Mouse (Mus musculus) limb, embryonic 12.5 days (tissue): Measurements from ENCODE around the gene Spdye4c. TPM values are rescaled to one million over a fixed set of nuclear protein-coding genes. Genes with fewer than 3 reads are reported as not detected.
A peak's percentile ranks its signal among the peaks of the same experiment; 100 is the strongest.

Experiments used
- ATAC-seq: fragments of 200-750 bp; cut with Nextera tagmentation; 2 replicates; pipeline ENCODE4 v1.8.0; 2017; ENCODE audit warnings: low read depth, moderate TSS enrichment; ENCODE audit not compliant: insufficient number of reproducible peaks, insufficient read depth, low FRiP score, low TSS enrichment
- H3K27ac ChIP-seq: fragments of 300-500 bp; sonication (generic); 2 replicates; pipeline ENCODE4 v1.5.1; 2016; ENCODE audit warnings: mild to moderate bottlenecking, moderate library complexity
- H3K27me3 ChIP-seq: fragments of 300-500 bp; sonication (generic); 2 replicates; pipeline ENCODE4 v1.6.1; 2016; ENCODE audit warnings: mild to moderate bottlenecking, moderate library complexity
- H3K36me3 ChIP-seq: fragments of 300-500 bp; sonication (generic); 2 replicates; pipeline ENCODE4 v1.6.1; 2016; ENCODE audit warnings: mild to moderate bottlenecking, moderate library complexity
- H3K4me1 ChIP-seq: fragments of 300-500 bp; sonication (generic); replicated peaks from 2 replicates; pipeline ENCODE4 v1.6.1; 2016
- H3K4me2 ChIP-seq: fragments of 300-500 bp; sonication (generic); 2 replicates; pipeline ENCODE4 v1.6.1; 2016; ENCODE audit warnings: mild to moderate bottlenecking, moderate library complexity
- H3K4me3 ChIP-seq: fragments of 300-500 bp; sonication (generic); replicated peaks from 2 replicates; pipeline ENCODE4 v1.5.1; 2016; ENCODE audit warnings: mild to moderate bottlenecking
- H3K9ac ChIP-seq: fragments of 300-500 bp; sonication (generic); replicated peaks from 2 replicates; pipeline ENCODE4 v1.6.1; 2016; ENCODE audit warnings: mild to moderate bottlenecking, moderate library complexity
- H3K9me3 ChIP-seq: fragments of 300-500 bp; sonication (generic); 2 replicates; pipeline ENCODE4 v1.6.1; 2016; ENCODE audit warnings: mild to moderate bottlenecking, moderate library complexity
- WGBS: fragments of 180-500 bp; shearing (Covaris S2); methylation state at CpG from one replicate; pipeline ENCODE4 v1.1.7; 2016; 5-methylcytosine and 5-hydroxymethylcytosine counted together
- polyA plus RNA-seq: library from polyadenylated mRNA; unstranded; fragments of >200 nt; fragmentation: Nextera tagmentation; extraction: Ambion mirVana; gene quantifications from 2 replicates; pipeline ENCODE4 v1.2.1, GENCODE M21; 2016

The Spdye4c gene
- not detected in 2 replicates for polyA plus RNA-seq

- Histone ChIP-seq H3K27me3 (no peaks in the 10 kb centered on the region), H3K9me3 (no peaks in the 10 kb centered on the region), H3K4me3 (no peak within 1 kb of the TSS), H3K9ac (no peak within 1 kb of the TSS), H3K27ac (no peak within 1 kb of the TSS), H3K4me1 (no peaks in the 10 kb centered on the region), H3K4me2 (no peak within 1 kb of the TSS), H3K36me3 (no peaks in the 10 kb centered on the region)
- 86% methylated on average over 3 of the region's 3 CpGs for WGBS
- no peak for ATAC-seq
Measured at GRCm38 (mm10) chr2:128590909-128591308, at the start of gene Spdye4c. TSS of gene Spdye4c (plus strand) at chr2:128591209.

GRCm38 (mm10) chr2:128543495-128543894 is 47.5 kb upstream of the Spdye4c start:
- 50% methylated on average over 8 of the region's 8 CpGs for WGBS
- Histone ChIP-seq H3K27ac (peak overlapping the region; percentile 76), H3K27me3 (no peaks in the 10 kb centered on the region)

DNA sequence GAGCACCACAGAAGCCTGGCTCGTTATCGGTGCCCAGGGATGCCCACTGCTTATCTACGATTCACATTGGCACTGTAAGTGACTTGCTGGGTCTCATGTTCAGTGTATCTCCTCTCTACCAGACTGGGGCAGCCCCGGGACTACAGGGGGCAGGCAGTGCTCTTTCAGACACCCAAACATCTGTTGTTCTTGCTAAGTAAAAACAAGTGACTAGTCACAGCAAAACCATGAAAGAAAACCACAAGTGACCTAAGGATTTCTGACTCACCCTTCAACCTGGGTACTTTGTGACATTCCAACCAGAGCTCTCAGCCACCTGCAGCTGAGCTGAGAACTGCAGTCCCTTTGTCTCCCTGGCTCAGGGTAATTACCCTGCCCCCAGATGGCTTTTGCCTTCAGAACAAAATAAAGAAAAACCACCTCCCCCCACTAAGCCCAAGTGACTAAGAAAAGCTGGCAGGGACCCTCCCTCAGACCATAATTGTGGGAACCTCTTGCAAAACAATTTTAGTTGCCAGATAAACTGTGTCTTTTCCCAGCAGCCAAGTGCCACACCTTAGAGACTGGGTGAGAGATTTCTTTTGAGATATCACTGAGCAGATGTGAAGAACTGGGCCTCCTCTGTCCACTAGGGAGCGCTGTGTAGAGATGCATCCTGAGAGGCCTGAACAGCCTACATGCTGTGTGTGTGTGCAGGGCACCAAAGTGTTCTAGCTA is 46.4 kb upstream of the Spdye4c start:
- peak overlapping the region; percentile 76 for H3K27ac ChIP-seq
- no peak overlapping the region for H3K4me2 ChIP-seq
- peak; percentile 58; the same call in 1 of the 2 replicates for ATAC-seq
- peaks cover 33% of the 10 kb centered on the region for H3K4me1 ChIP-seq
- no peaks in the 10 kb centered on the region for H3K36me3 ChIP-seq
- H3K9me3 ChIP-seq, result 0 out of 2 replicates have a peak, but pooled peaks cover 3% of the 10 kb centered on the region
- no peak overlapping the region for H3K4me3 ChIP-seq
- H3K27me3 ChIP-seq, result no peaks in the 10 kb centered on the region
- H3K9ac ChIP-seq, result no peak overlapping the region
- 60% methylated on average over 5 of the region's 5 CpGs for WGBS

More at GRCm38 (mm10) chr2:128543495-128543894, 47.5 kb upstream of the Spdye4c start:
- ATAC-seq, result no peak
- H3K4me3 ChIP-seq, result no peak overlapping the region
- H3K4me1 ChIP-seq, result peaks cover 29% of the 10 kb centered on the region
- H3K36me3 ChIP-seq, result no peaks in the 10 kb centered on the region
- 0 out of 2 replicates have a peak, but pooled peaks cover 3% of the 10 kb centered on the region for H3K9me3 ChIP-seq
- H3K9ac ChIP-seq, result no peak overlapping the region
- H3K4me2 ChIP-seq, result no peak overlapping the region

- Histone ChIP-seq H3K9ac (no peak overlapping the region), H3K36me3 (no peaks in the 10 kb centered on the region), H3K4me1 (peaks cover 41% of the 10 kb centered on the region), H3K4me3 (no peak overlapping the region), H3K27me3 (no peaks in the 10 kb centered on the region), H3K27ac (peak overlapping the region; percentile 76), H3K4me2 (no peak overlapping the region), H3K9me3 (no peaks in the 10 kb centered on the region)
- no peak for ATAC-seq
- 69% methylated on average over 7 of the region's 7 CpGs for WGBS
Measured at GRCm38 (mm10) chr2:128545447-128545846, 45.6 kb upstream of the Spdye4c start.

GRCm38 (mm10) chr2:128547079-128547478 is 43.9 kb upstream of the Spdye4c start:
- Histone ChIP-seq H3K27me3 (no peaks in the 10 kb centered on the region), H3K9ac (no peak overlapping the region), H3K4me1 (peaks cover 41% of the 10 kb centered on the region), H3K9me3 (no peaks in the 10 kb centered on the region), H3K27ac (no peak overlapping the region), H3K36me3 (no peaks in the 10 kb centered on the region), H3K4me2 (no peak overlapping the region), H3K4me3 (no peak overlapping the region)
- 69% methylated on average over 10 of the region's 10 CpGs for WGBS
- ATAC-seq, result no peak

DNA sequence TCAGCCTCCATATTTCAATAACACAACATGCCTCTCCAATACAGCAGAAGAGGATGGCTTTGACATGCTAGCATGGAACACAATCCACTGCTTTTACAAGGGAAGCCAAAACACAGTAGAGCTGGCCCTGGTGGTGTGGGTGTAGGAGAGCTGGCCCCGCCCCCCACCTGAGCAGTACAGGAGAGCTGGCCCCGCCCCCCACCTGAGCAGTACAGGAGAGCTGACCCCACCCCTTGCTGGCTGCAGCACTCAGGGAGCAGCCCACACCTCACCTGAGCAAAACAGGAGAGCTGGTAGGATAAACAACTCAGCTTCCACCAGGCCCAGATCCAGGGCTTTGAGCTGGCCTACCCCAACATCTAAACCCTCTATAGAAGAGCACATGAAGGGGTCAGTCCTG is 42.7 kb upstream of the Spdye4c start:
- H3K9me3 ChIP-seq, result no peaks in the 10 kb centered on the region
- no peak overlapping the region for H3K4me3 ChIP-seq
- ATAC-seq, result no peak
- H3K4me1 ChIP-seq, result peaks cover 41% of the 10 kb centered on the region
- no peaks in the 10 kb centered on the region for H3K36me3 ChIP-seq
- H3K4me2 ChIP-seq, result no peak overlapping the region
- WGBS, result 55% methylated on average over 2 of the region's 2 CpGs
- no peak overlapping the region for H3K9ac ChIP-seq
- no peaks in the 10 kb centered on the region for H3K27me3 ChIP-seq
- H3K27ac ChIP-seq, result no peak overlapping the region

DNA sequence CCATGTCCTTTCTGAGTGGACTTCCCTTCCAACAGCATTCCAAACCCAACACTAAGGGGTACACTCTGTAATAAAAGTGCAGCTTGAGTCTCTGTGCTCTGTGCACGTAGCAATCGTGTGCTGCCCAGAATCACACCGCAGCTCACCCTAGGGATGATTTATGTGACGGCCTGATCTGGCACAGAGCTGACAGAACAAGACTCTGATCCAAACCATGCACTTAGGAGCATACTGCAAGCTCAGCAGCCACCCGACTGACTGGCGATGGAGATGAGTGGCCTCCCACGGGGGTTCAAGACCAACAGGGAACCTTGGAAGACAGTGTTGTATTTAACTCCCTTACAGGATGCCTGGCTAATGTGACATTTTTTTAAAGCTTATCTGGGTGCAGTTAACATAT is 41.4 kb upstream of the Spdye4c start:
- Histone ChIP-seq H3K27ac (no peak overlapping the region), H3K9me3 (no peaks in the 10 kb centered on the region), H3K4me2 (no peak overlapping the region), H3K4me3 (no peak overlapping the region), H3K9ac (no peak overlapping the region), H3K27me3 (no peaks in the 10 kb centered on the region), H3K36me3 (no peaks in the 10 kb centered on the region), H3K4me1 (peaks cover 31% of the 10 kb centered on the region)
- ATAC-seq, result no peak
- WGBS, result 23% methylated on average over 7 of the region's 7 CpGs

- Histone ChIP-seq H3K9ac (no peak overlapping the region), H3K4me3 (no peak overlapping the region), H3K27ac (no peak overlapping the region), H3K36me3 (no peaks in the 10 kb centered on the region), H3K4me2 (no peak overlapping the region), H3K4me1 (peaks cover 27% of the 10 kb centered on the region), H3K9me3 (no peaks in the 10 kb centered on the region), H3K27me3 (no peaks in the 10 kb centered on the region)
- WGBS, result 38% methylated on average over 6 of the region's 6 CpGs
- ATAC-seq, result no peak
Measured at GRCm38 (mm10) chr2:128549963-128550362, 41.0 kb upstream of the Spdye4c start.

GRCm38 (mm10) chr2:128552080-128552791 is 38.8 kb upstream of the Spdye4c start:
- H3K4me3 ChIP-seq, result no peak overlapping the region
- 72% methylated on average over 8 of the region's 8 CpGs for WGBS
- no peaks in the 10 kb centered on the region for H3K9me3 ChIP-seq
- H3K36me3 ChIP-seq, result no peaks in the 10 kb centered on the region
- H3K4me2 ChIP-seq, result no peak overlapping the region
- ATAC-seq, result no peak
- H3K27ac ChIP-seq, result no peak overlapping the region
- H3K4me1 ChIP-seq, result peaks cover 15% of the 10 kb centered on the region
- no peaks in the 10 kb centered on the region for H3K27me3 ChIP-seq
- H3K9ac ChIP-seq, result no peak overlapping the region

DNA sequence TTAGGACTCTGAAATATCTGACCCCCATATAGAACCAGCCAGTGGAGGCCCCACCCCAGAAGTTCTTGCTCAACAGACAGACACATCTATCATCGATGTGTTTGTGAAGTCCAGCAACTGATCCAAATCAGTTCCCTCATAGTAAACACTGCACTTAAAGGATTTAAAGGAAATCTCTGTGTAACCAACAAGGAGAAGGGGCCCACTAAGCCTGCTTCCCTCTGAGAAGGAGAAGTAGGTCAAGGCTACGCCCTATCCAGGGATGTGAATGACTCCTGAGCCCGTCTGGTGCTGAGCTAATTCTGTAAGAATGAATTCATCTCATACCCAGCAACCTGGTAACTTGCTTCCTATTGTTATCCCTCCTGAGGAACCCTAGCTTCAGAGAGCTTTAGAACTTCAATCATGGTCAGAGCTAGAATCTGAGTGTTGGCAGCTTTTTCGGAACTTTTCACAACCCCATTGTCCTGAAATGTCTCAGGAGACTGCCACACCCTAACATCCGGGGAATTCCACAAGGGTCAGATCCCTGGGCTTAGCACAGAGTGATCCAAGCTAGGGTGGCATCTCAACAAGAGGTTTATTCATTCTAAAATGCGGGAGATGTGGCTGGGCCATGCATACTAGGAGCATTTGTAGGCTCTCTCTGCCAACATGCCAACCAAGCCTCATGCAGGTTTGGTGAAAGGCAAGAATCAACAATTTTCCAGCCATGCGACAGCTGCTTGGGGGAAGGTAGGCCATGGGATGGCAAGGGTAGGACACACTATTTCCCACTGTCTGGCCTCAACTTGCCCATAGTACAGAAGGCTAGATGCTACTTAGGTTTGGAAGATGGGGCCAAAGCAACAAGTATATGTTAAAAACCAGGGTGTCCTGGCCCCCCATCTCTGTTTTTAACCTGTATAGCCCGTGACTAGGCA is 38.0 kb upstream of the Spdye4c start:
- H3K9me3 ChIP-seq, result no peaks in the 10 kb centered on the region
- H3K4me3 ChIP-seq, result no peak overlapping the region
- no peaks in the 10 kb centered on the region for H3K27me3 ChIP-seq
- H3K36me3 ChIP-seq, result no peaks in the 10 kb centered on the region
- no peak overlapping the region for H3K9ac ChIP-seq
- no peak overlapping the region for H3K4me2 ChIP-seq
- H3K27ac ChIP-seq, result no peak overlapping the region
- 89% methylated on average over 8 of the region's 8 CpGs for WGBS
- H3K4me1 ChIP-seq, result peaks cover 15% of the 10 kb centered on the region
- no peak for ATAC-seq

DNA sequence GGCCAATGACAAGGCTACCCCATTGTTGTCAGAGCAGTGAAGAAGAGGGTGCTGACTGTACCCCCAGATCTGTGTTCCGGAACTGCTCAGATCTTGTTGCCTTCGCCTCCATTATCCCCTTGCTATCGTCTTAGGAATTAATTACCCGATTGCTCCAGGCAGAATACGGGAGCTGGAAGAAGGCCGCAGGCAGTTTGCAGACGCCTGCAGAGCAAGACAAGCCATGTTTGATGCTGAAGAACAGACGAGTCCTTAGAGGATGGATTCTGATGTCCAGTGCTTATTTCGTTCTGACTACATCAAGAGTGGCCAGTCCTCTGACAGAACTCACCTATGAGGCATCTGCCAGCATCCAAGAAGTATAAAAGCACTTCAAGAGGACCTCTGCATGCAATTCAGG is 35.9 kb upstream of the Spdye4c start:
- 81% methylated on average over 9 of the region's 9 CpGs for WGBS
- no peaks in the 10 kb centered on the region for H3K27me3 ChIP-seq
- no peak overlapping the region for H3K9ac ChIP-seq
- no peak overlapping the region for H3K27ac ChIP-seq
- H3K4me2 ChIP-seq, result no peak overlapping the region
- 0 out of 2 replicates have a peak, but pooled peaks cover 3% of the 10 kb centered on the region for H3K4me1 ChIP-seq
- ATAC-seq, result no peak
- H3K4me3 ChIP-seq, result no peak overlapping the region
- no peaks in the 10 kb centered on the region for H3K36me3 ChIP-seq
- H3K9me3 ChIP-seq, result no peaks in the 10 kb centered on the region
